Mouse (Mus musculus) spleen, adult 2 months (tissue): Measurements from ENCODE around the gene Olfr543.

Experiments
- CTCF ChIP-seq: fragments of 200-500 bp; IDR thresholded peaks from 2 replicates; pipeline ENCODE4 v1.5.1; 2011; ENCODE audit warnings: mild to moderate bottlenecking, inconsistent platforms; ENCODE audit not compliant: insufficient read depth, insufficient read length, insufficient replicate concordance; ENCODE audit errors: extremely low read depth
- POLR2A ChIP-seq: fragments of 200-500 bp; IDR thresholded peaks from 2 replicates; pipeline ENCODE4 v1.6.1; 2011; ENCODE audit warnings: low read depth, low read length, inconsistent platforms

DNA sequence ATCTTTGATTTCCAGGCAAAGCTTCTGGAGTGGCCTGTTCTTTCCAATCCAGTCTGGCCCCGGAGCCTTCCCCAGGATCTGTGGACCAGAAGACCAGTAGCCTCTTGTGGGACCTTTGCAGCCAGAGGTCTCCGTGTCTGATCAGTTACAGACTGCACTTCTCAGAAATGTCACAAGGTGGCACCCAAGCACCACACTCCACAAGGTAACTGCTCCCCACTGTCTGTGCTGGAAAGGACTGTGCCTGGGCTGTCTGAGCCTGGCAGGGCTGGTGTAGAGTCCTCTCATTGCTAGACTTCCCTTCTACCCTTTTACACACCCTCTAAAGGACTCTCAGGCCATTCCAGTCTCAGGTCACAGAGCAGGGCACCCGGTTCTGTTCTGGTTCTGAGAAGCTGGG lies 25.4 kb upstream of the Olfr543 start:
- TF ChIP-seq CTCF = peak; percentile 83; the same call in 1 of the 2 replicates
- no peak for TF ChIP-seq POLR2A
